Mouse (Mus musculus) MEL (cell line): Measurements from ENCODE around the gene Nkain2. TPM values are rescaled to one million over a fixed set of nuclear protein-coding genes. Genes with fewer than 3 reads are reported as not detected.

Source experiments
- DNase-seq: peaks from one replicate; pipeline ENCODE4 v3.0.0; 2011; ENCODE audit warnings: low read depth, low spot score
- H3K27ac ChIP-seq: 2 replicates; pipeline ENCODE4 v1.5.1; 2012; ENCODE audit warnings: low read depth, mild to moderate bottlenecking, control low read depth, low read length, moderate library complexity; ENCODE audit not compliant: control insufficient read depth
- H3K27me3 ChIP-seq, 2 experiments: fragments of 150-350 bp in 1 of 2; sonication (generic) in 1 of 2; 2 replicates each; pipeline ENCODE4 v1.6.1; 2012; ENCODE audit warnings: low read length in 2 of 2, mild to moderate bottlenecking in 2 of 2, improper control_type of control experiment in 1 of 2, moderate library complexity in 1 of 2; ENCODE audit not compliant: insufficient read depth in 2 of 2, control insufficient read depth in 1 of 2
- H3K36me3 ChIP-seq, 2 experiments: 2 replicates each; pipeline ENCODE4 v1.6.1; 2012 to 2014; ENCODE audit warnings: low read length in 2 of 2, improper control_type of control experiment in 1 of 2, inconsistent platforms in 1 of 2, mild to moderate bottlenecking in 1 of 2; ENCODE audit not compliant: insufficient read depth in 2 of 2, control insufficient read depth in 1 of 2
- H3K4me1 ChIP-seq, 2 experiments: fragments of 150-350 bp in 1 of 2; sonication (generic) in 1 of 2; 2 replicates each; pipeline ENCODE4 v1.6.1; 2012; ENCODE audit warnings: low read length in 2 of 2, improper control_type of control experiment in 1 of 2, mild to moderate bottlenecking in 1 of 2; ENCODE audit not compliant: insufficient read depth in 2 of 2, control insufficient read depth in 1 of 2
- H3K4me3 ChIP-seq, 2 experiments: fragments of 150-350 bp in 1 of 2; sonication (generic) in 1 of 2; 2 replicates each; pipeline ENCODE4 v1.5.1; 2012; ENCODE audit warnings: low read depth in 2 of 2, low read length in 2 of 2, mild to moderate bottlenecking in 2 of 2, moderate library complexity in 2 of 2, control low read depth in 1 of 2, improper control_type of control experiment in 1 of 2; ENCODE audit not compliant: control insufficient read depth in 1 of 2, insufficient read depth in 1 of 2
- H3K79me2 ChIP-seq: 2 replicates; pipeline ENCODE4 v1.6.1; 2012; ENCODE audit warnings: mild to moderate bottlenecking, low read length, moderate library complexity; ENCODE audit not compliant: control insufficient read depth, poor library complexity, insufficient read depth
- H3K9ac ChIP-seq: 2 replicates; pipeline ENCODE4 v1.6.1; 2012; ENCODE audit warnings: low read depth, mild to moderate bottlenecking, control low read depth, low read length, moderate library complexity; ENCODE audit not compliant: control insufficient read depth, poor library complexity, severe bottlenecking
- H3K9me3 ChIP-seq: fragments of 150-350 bp; sonication (generic); replicated peaks from 2 replicates; pipeline ENCODE4 v1.6.1; 2012; ENCODE audit warnings: mild to moderate bottlenecking, low read length, improper control_type of control experiment, moderate library complexity; ENCODE audit not compliant: insufficient read depth
- CHD1 ChIP-seq: IDR thresholded peaks from 2 replicates; pipeline ENCODE4 v1.6.1; 2012; ENCODE audit warnings: low read depth, mild to moderate bottlenecking, inconsistent platforms, low read length, improper control_type of control experiment
- CHD2 ChIP-seq: IDR thresholded peaks from 2 replicates; pipeline ENCODE4 v1.6.1; 2011; ENCODE audit warnings: low read length, improper control_type of control experiment
- E2F4 ChIP-seq: IDR thresholded peaks from 2 replicates; pipeline ENCODE4 v1.6.1; 2011; ENCODE audit warnings: low read depth, low read length, improper control_type of control experiment, borderline replicate concordance
- GATA1 ChIP-seq: IDR thresholded peaks from 2 replicates; pipeline ENCODE4 v1.6.1; 2011; ENCODE audit warnings: low read depth, low read length, improper control_type of control experiment
- HCFC1 ChIP-seq: IDR thresholded peaks from 2 replicates; pipeline ENCODE4 v1.6.1; 2012; ENCODE audit warnings: low read depth, mild to moderate bottlenecking, inconsistent platforms, low read length, improper control_type of control experiment, moderate library complexity
- MAX ChIP-seq: IDR thresholded peaks from 2 replicates; pipeline ENCODE4 v1.6.1; 2011; ENCODE audit warnings: low read length, improper control_type of control experiment
- MAZ ChIP-seq: IDR thresholded peaks from 2 replicates; pipeline ENCODE4 v1.6.1; 2012; ENCODE audit warnings: low read depth, mild to moderate bottlenecking, inconsistent platforms, low read length, improper control_type of control experiment
- MEF2A ChIP-seq: IDR thresholded peaks from 2 replicates; pipeline ENCODE4 v1.6.1; 2014; ENCODE audit warnings: low read depth, mild to moderate bottlenecking, inconsistent platforms, low read length, improper control_type of control experiment; ENCODE audit not compliant: poor library complexity, insufficient replicate concordance, severe bottlenecking; ENCODE audit errors: extremely low read depth
- MYB ChIP-seq: IDR thresholded peaks from 2 replicates; pipeline ENCODE4 v1.6.1; 2011; ENCODE audit warnings: mild to moderate bottlenecking, low read depth, low read length, improper control_type of control experiment
- NELFE ChIP-seq: IDR thresholded peaks from 2 replicates; pipeline ENCODE4 v1.6.1; 2011; ENCODE audit warnings: low read depth, low read length, improper control_type of control experiment
- NRF1 ChIP-seq: IDR thresholded peaks from 2 replicates; pipeline ENCODE4 v1.6.1; 2014; ENCODE audit warnings: low read depth, mild to moderate bottlenecking, inconsistent platforms, low read length, improper control_type of control experiment, moderate library complexity; ENCODE audit not compliant: poor library complexity, insufficient read depth, severe bottlenecking
- POLR2AphosphoS2 ChIP-seq: IDR thresholded peaks from 2 replicates; pipeline ENCODE4 v1.6.1; 2011; ENCODE audit warnings: low read length, improper control_type of control experiment
- RAD21 ChIP-seq: IDR thresholded peaks from 2 replicates; pipeline ENCODE4 v1.6.1; 2011; ENCODE audit warnings: mild to moderate bottlenecking, low read depth, low read length, improper control_type of control experiment
- RCOR1 ChIP-seq: IDR thresholded peaks from 2 replicates; pipeline ENCODE4 v1.6.1; 2012; ENCODE audit warnings: low read depth, mild to moderate bottlenecking, inconsistent platforms, low read length, improper control_type of control experiment
- SIN3A ChIP-seq: IDR thresholded peaks from 2 replicates; pipeline ENCODE4 v1.6.1; 2012; ENCODE audit warnings: low read length, improper control_type of control experiment, inconsistent platforms
- TAL1 ChIP-seq: IDR thresholded peaks from 2 replicates; pipeline ENCODE4 v1.6.1; 2012; ENCODE audit warnings: mild to moderate bottlenecking, inconsistent platforms, low read length, moderate library complexity, mixed read lengths
- TBP ChIP-seq: IDR thresholded peaks from 2 replicates; pipeline ENCODE4 v1.8.0; 2011; ENCODE audit warnings: low read depth, low read length, improper control_type of control experiment
- UBTF ChIP-seq: IDR thresholded peaks from 2 replicates; pipeline ENCODE4 v1.6.1; 2012; ENCODE audit warnings: low read depth, mild to moderate bottlenecking, inconsistent platforms, low read length, improper control_type of control experiment, moderate library complexity, borderline replicate concordance; ENCODE audit not compliant: insufficient read depth
- USF1 ChIP-seq: IDR thresholded peaks from 2 replicates; pipeline ENCODE4 v1.6.1; 2014; ENCODE audit warnings: low read depth, mild to moderate bottlenecking, inconsistent platforms, low read length, improper control_type of control experiment, moderate library complexity
- USF2 ChIP-seq, 2 experiments: IDR thresholded peaks; 2 replicates each; pipeline ENCODE4 v1.6.1; 2011 to 2012; ENCODE audit warnings: improper control_type of control experiment in 2 of 2, low read length in 2 of 2, borderline replicate concordance in 1 of 2, inconsistent platforms in 1 of 2, low read depth in 1 of 2, mild to moderate bottlenecking in 1 of 2; ENCODE audit not compliant: insufficient read depth in 1 of 2
- ZC3H11A ChIP-seq: IDR thresholded peaks from 2 replicates; pipeline ENCODE4 v1.6.1; 2012; ENCODE audit warnings: low read depth, mild to moderate bottlenecking, inconsistent platforms, low read length, improper control_type of control experiment
- ZKSCAN1 ChIP-seq: IDR thresholded peaks from 2 replicates; pipeline ENCODE4 v1.6.1; 2012; ENCODE audit warnings: low read depth, mild to moderate bottlenecking, inconsistent platforms, low read length, improper control_type of control experiment, moderate library complexity
- polyA plus RNA-seq, 2 experiments: library from polyadenylated mRNA; stranded (reverse) in 1 of 2; unstranded in 1 of 2; fragments of >175 nt in 1 of 2; fragments of >200 nt in 1 of 2; gene quantifications; 2 replicates each; pipeline versions ENCODE4 v1.2.1 to v1.2.4; 2012; ENCODE audit warnings: low replicate concordance in 2 of 2, low read depth in 1 of 2; ENCODE audit not compliant: insufficient read length in 2 of 2, insufficient read depth in 1 of 2, missing spikeins in 1 of 2
- total RNA-seq: library from RNA; depleted of rRNA; stranded (reverse); fragments of 300-350 nt; gene quantifications from 2 replicates; pipeline ENCODE4 v1.2.3, GENCODE M21; 2012

The Nkain2 gene
- total and polyA plus RNA-seq, 3 experiments, result not detected

- Histone ChIP-seq H3K79me2 (no peaks in the 10 kb centered on the region), H3K36me3 (no peaks in the 10 kb centered on the region), H3K4me3 (no peak overlapping the region), H3K4me1 (no peaks in the 10 kb centered on the region), H3K27ac (no peak overlapping the region), H3K9ac (no peak overlapping the region), H3K9me3 (no peaks in the 10 kb centered on the region), H3K27me3 (no peaks in the 10 kb centered on the region)
- DNase-seq, result no peak
- no peak for TF ChIP-seq RAD21
- TF ChIP-seq MEF2A, result no peak
- no peak for TF ChIP-seq RCOR1
- no peak for TF ChIP-seq USF1
- TF ChIP-seq MAZ, result no peak
- no peak for TF ChIP-seq TAL1
- no peak for TF ChIP-seq E2F4
- no peak for TF ChIP-seq SIN3A
- no peak for TF ChIP-seq ZC3H11A
- TF ChIP-seq GATA1, result no peak
- TF ChIP-seq CHD2, result no peak
- no peak for TF ChIP-seq MYB
- no peak for TF ChIP-seq MAX
- TF ChIP-seq POLR2AphosphoS2, result no peak
- TF ChIP-seq TBP, result no peak
- no peak for TF ChIP-seq UBTF
- no peak for TF ChIP-seq NELFE
- no peak for TF ChIP-seq HCFC1
- no peak for TF ChIP-seq ZKSCAN1
Observed at GRCm38 (mm10) chr10:31978387-31978786, 911.9 kb downstream of the Nkain2 start.

- TF ChIP-seq UBTF (no peak), MYB (no peak), ZC3H11A (no peak), ZKSCAN1 (no peak), RAD21 (no peak), POLR2AphosphoS2 (no peak), CHD1 (no peak), NRF1 (no peak), TAL1 (no peak), USF2 (IDR thresholded peaks at IDR 0.05; ENCODE audit: borderline replicate concordance in 1 of 2, insufficient read depth in 1 of 2, low read depth in 1 of 2, low read length in 2 of 2) (no peak)
- Histone ChIP-seq H3K9me3 (no peaks in the 10 kb centered on the region), H3K27ac (no peak overlapping the region), H3K9ac (no peak overlapping the region), H3K4me1 (no peaks in the 10 kb centered on the region), H3K79me2 (no peaks in the 10 kb centered on the region), H3K27me3 (no peaks in the 10 kb centered on the region), H3K4me3 (no peak overlapping the region), H3K36me3 (no peaks in the 10 kb centered on the region)
- no peak for DNase-seq
Observed at GRCm38 (mm10) chr10:31947178-31947726, 943.0 kb downstream of the Nkain2 start.
